Mouse (Mus musculus) bone marrow macrophage, adult 2 months (primary cell): Measurements from ENCODE around the gene Cdh13.

Experiments used
- CTCF ChIP-seq: IDR thresholded peaks from 2 replicates; pipeline ENCODE4 v1.5.1; 2012; ENCODE audit warnings: low read depth, mild to moderate bottlenecking, low read length, moderate library complexity
- POLR2A ChIP-seq: IDR thresholded peaks from 2 replicates; pipeline ENCODE4 v1.6.1; 2012; ENCODE audit warnings: mild to moderate bottlenecking, low read depth, low read length, borderline replicate concordance

DNA sequence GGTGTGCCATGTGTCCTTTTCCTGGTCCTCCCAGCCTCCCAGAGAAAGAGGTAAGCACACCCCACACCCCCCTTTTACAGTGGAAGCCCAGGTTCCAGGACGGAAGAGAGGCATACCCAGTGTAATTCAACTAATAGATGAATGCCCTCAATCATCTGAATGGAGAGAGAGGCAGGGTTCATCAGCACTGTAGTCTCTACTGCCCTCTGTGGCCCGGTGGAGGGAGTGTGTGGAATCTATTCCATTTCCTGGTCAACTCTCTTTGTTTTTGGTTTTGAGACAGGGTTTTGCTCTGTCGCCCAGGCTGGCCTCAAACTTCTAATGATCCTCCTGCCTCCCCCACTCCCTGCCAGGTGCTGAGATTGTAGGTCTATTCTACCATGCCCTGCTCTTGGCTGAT is 159.8 kb downstream of the Cdh13 start:
- TF ChIP-seq CTCF: no peak
- no peak for TF ChIP-seq POLR2A
